Comparison of ENCODE assay signal across 14 mouse cellular contexts in the genomic region with DNA sequence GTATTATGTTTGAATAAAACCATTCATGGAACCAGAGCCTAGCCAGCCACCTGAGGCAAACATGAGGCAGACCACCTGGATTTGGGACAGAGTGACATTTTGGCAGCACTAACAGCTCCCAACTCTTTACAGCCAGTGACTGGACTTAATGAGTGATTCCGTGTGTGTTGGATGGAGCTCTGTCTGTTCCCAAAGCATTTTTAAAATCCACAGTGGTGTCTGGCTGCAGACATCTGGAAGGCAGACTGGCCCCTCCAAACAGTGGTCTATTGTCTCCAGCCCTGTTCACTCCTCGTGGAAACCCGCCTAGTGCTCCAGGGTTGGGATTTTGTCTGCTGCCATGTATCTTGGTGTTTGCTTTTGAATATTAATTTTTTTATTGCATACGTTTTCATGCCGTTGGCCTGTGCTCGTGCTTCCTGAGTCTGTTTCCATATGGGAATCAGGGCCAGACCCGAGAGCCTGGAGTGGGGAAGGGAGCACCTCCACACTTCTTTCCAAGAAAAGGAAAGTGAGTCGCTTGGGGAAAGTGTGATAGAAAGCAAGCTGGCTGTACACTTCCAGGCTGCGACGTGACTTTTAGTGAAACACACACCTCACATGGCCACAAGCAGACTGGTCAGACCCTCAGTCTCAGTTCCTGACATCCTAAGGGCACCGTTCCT. TPM values are rescaled to one million over a fixed set of nuclear protein-coding genes. Genes with fewer than 3 reads are reported as not detected.
DNase-seq lines count a peak whose midpoint lies in the region; ATAC-seq and TF ChIP-seq lines count a peak whose summit lies in the region.
"Had no signal": no experiment of that assay in that cellular context is flagged by ENCODE, and none has a peak within 500 bp of the region (broad histone marks: within the 10 kb centered on the region; RNA-seq: fewer than 3 reads in every experiment).

No protein-coding gene starts in this region.

- no peak overlapping the region for H3K4me2 ChIP-seq in liver, embryonic 11.5 days
- no peak overlapping the region for H3K4me2 ChIP-seq in embryonic facial prominence, embryonic 14.5 days (ENCODE audit: low read depth, low read length)
- H3K4me2 ChIP-seq in limb, embryonic 15.5 days: no peak overlapping the region
- H3K4me2 ChIP-seq: kidney, embryonic 15.5 days; midbrain, embryonic 15.5 days had no signal

- H3K4me1 ChIP-seq in liver, adult 2 months (ENCODE audit: control insufficient read depth, insufficient read depth, low read length): no peaks in the 10 kb centered on the region; the same call in 1 of the 2 replicates
- H3K4me1 ChIP-seq in liver, embryonic 11.5 days (replicated peaks; ENCODE audit: control insufficient read depth, insufficient read depth, low read length): no peaks in the 10 kb centered on the region; the same call in 1 of the 2 replicates
- peaks cover 16% of the 10 kb centered on the region for H3K4me1 ChIP-seq in embryonic facial prominence, embryonic 14.5 days (ENCODE audit: control insufficient read depth, insufficient read depth, low read length)
- H3K4me1 ChIP-seq in limb, embryonic 15.5 days: peaks cover 38% of the 10 kb centered on the region
- H3K4me1 ChIP-seq in cerebellum, adult 2 months (ENCODE audit: control insufficient read depth, insufficient read depth, low read length): no peaks in the 10 kb centered on the region
- H3K4me1 ChIP-seq: midbrain, embryonic 15.5 days had no signal

- WGBS in liver, adult 2 months: 88% methylated on average over 11 of the region's 11 CpGs
- 81% methylated on average over 11 of the region's 11 CpGs for WGBS in liver, embryonic 11.5 days
- WGBS in embryonic facial prominence, embryonic 14.5 days: 36% methylated on average over 11 of the region's 11 CpGs
- 33% methylated on average over 11 of the region's 11 CpGs for WGBS in limb, embryonic 15.5 days
- 52% methylated on average over 11 of the region's 11 CpGs for WGBS in cerebellum, adult 2 months

- TF ChIP-seq POLR2A in liver, adult 2 months (IDR thresholded peaks at IDR 0.05; ENCODE audit: extremely low read depth, insufficient read depth, low read length): no peak
- TF ChIP-seq POLR2A in cerebellum, adult 2 months (IDR thresholded peaks at IDR 0.05; ENCODE audit: borderline replicate concordance, insufficient read depth, low read length): no peak

- no peak for DNase-seq in frontal cortex, postnatal 25 days (ENCODE audit: low spot score in 2 of 2)
- peak; percentile 18 for DNase-seq in liver, adult 2 months (ENCODE audit: extremely low read depth, low read depth, low spot score)
- DNase-seq in liver, embryonic 11.5 days (ENCODE audit: low spot score): no peak
- DNase-seq in embryonic facial prominence, embryonic 14.5 days (ENCODE audit: low spot score): peak; percentile 87
- DNase-seq in thymus, postnatal 14 days: no peak
- no peak for DNase-seq in cerebellum, adult 2 months
- DNase-seq: adrenal gland, postnatal 36 days; cerebellum, adult 11-12 months; left cerebral cortex, postnatal 4 days; right cerebral cortex, postnatal 4 days had no signal

- ATAC-seq in frontal cortex, adult (ENCODE audit: low TSS enrichment): peak; percentile 31; the same call in 1 of the 2 replicates
- no peak for ATAC-seq in liver, embryonic 11.5 days (replicated peaks; ENCODE audit: low FRiP score)
- ATAC-seq in embryonic facial prominence, embryonic 14.5 days (ENCODE audit: low read depth): peak; percentile 83
- ATAC-seq in limb, embryonic 15.5 days (ENCODE audit: insufficient number of reproducible peaks, low FRiP score, low TSS enrichment, low read depth): peak; percentile 82

- H3K79me2 ChIP-seq in liver, adult 2 months (ENCODE audit: control insufficient read depth, insufficient read depth, low read length): no peaks in the 10 kb centered on the region

- no peaks in the 10 kb centered on the region for H3K27me3 ChIP-seq in liver, adult 2 months (ENCODE audit: control insufficient read depth, insufficient read depth, low read length)
- no peaks in the 10 kb centered on the region for H3K27me3 ChIP-seq in liver, embryonic 11.5 days (replicated peaks; ENCODE audit: control insufficient read depth, insufficient read depth, low read length)
- no peaks in the 10 kb centered on the region for H3K27me3 ChIP-seq in embryonic facial prominence, embryonic 14.5 days (replicated peaks; ENCODE audit: control insufficient read depth, insufficient read depth, low read length)
- H3K27me3 ChIP-seq in limb, embryonic 15.5 days: no peaks in the 10 kb centered on the region
- no peaks in the 10 kb centered on the region for H3K27me3 ChIP-seq in cerebellum, adult 2 months (ENCODE audit: control insufficient read depth, insufficient read depth, low read length)
- H3K27me3 ChIP-seq: kidney, embryonic 15.5 days; midbrain, embryonic 15.5 days had no signal

- peaks cover 71% of the 10 kb centered on the region for H3K36me3 ChIP-seq in liver, adult 2 months (ENCODE audit: control insufficient read depth, insufficient read depth, low read length)
- H3K36me3 ChIP-seq in liver, embryonic 11.5 days (ENCODE audit: control insufficient read depth, insufficient read depth, low read length): no peaks in the 10 kb centered on the region
- H3K36me3 ChIP-seq in embryonic facial prominence, embryonic 14.5 days (ENCODE audit: control insufficient read depth, insufficient read depth, low read length): no peaks in the 10 kb centered on the region
- no peaks in the 10 kb centered on the region for H3K36me3 ChIP-seq in limb, embryonic 15.5 days
- H3K36me3 ChIP-seq: kidney, embryonic 15.5 days; midbrain, embryonic 15.5 days had no signal

- no peak overlapping the region for H3K4me3 ChIP-seq in liver, adult 2 months (ENCODE audit: insufficient read depth, low read depth, low read length)
- no peak overlapping the region for H3K4me3 ChIP-seq in liver, embryonic 11.5 days (ENCODE audit: low read depth, low read length)
- H3K4me3 ChIP-seq in embryonic facial prominence, embryonic 14.5 days (ENCODE audit: low read depth, low read length): no peak overlapping the region
- no peak overlapping the region for H3K4me3 ChIP-seq in limb, embryonic 15.5 days
- no peak overlapping the region for H3K4me3 ChIP-seq in cerebellum, adult 2 months (replicated peaks; ENCODE audit: insufficient read depth, low read depth, low read length)
- H3K4me3 ChIP-seq: kidney, embryonic 15.5 days; midbrain, embryonic 15.5 days had no signal

- no peak for TF ChIP-seq CTCF in liver, adult 2 months (IDR thresholded peaks at IDR 0.05; ENCODE audit: low read depth, low read length)
- TF ChIP-seq CTCF in cerebellum, adult 2 months (IDR thresholded peaks at IDR 0.05; ENCODE audit: borderline replicate concordance, insufficient read depth, low read depth, low read length): no peak

- no peaks in the 10 kb centered on the region for H3K9me3 ChIP-seq in liver, embryonic 11.5 days (ENCODE audit: control insufficient read depth, low read length)
- no peaks in the 10 kb centered on the region for H3K9me3 ChIP-seq in embryonic facial prominence, embryonic 14.5 days (ENCODE audit: control insufficient read depth, low read length)
- H3K9me3 ChIP-seq in limb, embryonic 15.5 days: no peaks in the 10 kb centered on the region
- H3K9me3 ChIP-seq: kidney, embryonic 15.5 days; midbrain, embryonic 15.5 days had no signal

- no peak overlapping the region for H3K9ac ChIP-seq in liver, adult 2 months (ENCODE audit: low read depth, low read length)
- no peak overlapping the region for H3K9ac ChIP-seq in liver, embryonic 11.5 days (ENCODE audit: low read depth, low read length)
- no peak overlapping the region for H3K9ac ChIP-seq in embryonic facial prominence, embryonic 14.5 days (ENCODE audit: low read depth, low read length)
- H3K9ac ChIP-seq in limb, embryonic 15.5 days: no peak overlapping the region
- H3K9ac ChIP-seq: kidney, embryonic 15.5 days; midbrain, embryonic 15.5 days had no signal

- H3K27ac ChIP-seq in liver, adult 2 months (replicated peaks; ENCODE audit: insufficient read depth, low read depth, low read length): no peak overlapping the region
- H3K27ac ChIP-seq in liver, embryonic 11.5 days (ENCODE audit: low read depth, low read length): no peak overlapping the region
- peak overlapping the region; percentile 82 for H3K27ac ChIP-seq in embryonic facial prominence, embryonic 14.5 days (replicated peaks; ENCODE audit: low read depth, low read length)
- H3K27ac ChIP-seq in limb, embryonic 15.5 days: peak overlapping the region; percentile 87
- H3K27ac ChIP-seq in cerebellum, adult 2 months (ENCODE audit: insufficient read depth, low read length): no peak overlapping the region
- H3K27ac ChIP-seq: kidney, embryonic 15.5 days; midbrain, embryonic 15.5 days had no signal

RNA-seq across cellular contexts. Expression of gene Fbp2, which starts 7.6 kb away (rescaled TPM):
- total RNA-seq in liver, adult 2 months (2014; rRNA removed): 0.09 TPM in 1 of 2 replicates, not detected in the other
- 0.09 and 0.10 TPM in 2 replicates for polyA plus RNA-seq in liver, adult 2 months (2012; rRNA removed)
- not detected in 2 replicates for polyA plus RNA-seq in liver, embryonic 11.5 days (2014; fragmentation: Nextera tagmentation; extraction: Ambion mirVana)
- 3.1 and 5.4 TPM in 2 replicates for polyA plus RNA-seq in embryonic facial prominence, embryonic 14.5 days (2014; fragmentation: Nextera tagmentation; extraction: Ambion mirVana)
- polyA plus RNA-seq in limb, embryonic 15.5 days (2015; fragmentation: Nextera tagmentation; extraction: Ambion mirVana): 2.7 and 5.1 TPM in 2 replicates
- not detected in 2 replicates for polyA plus RNA-seq in cerebellum, adult 2 months (2012; rRNA removed)

RNA-seq across cellular contexts. Expression of gene Fbp1, which starts 22.3 kb away (rescaled TPM):
- 1,448 and 1,888 TPM in 2 replicates for total RNA-seq in liver, adult 2 months (2014; rRNA removed)
- polyA plus RNA-seq in liver, adult 2 months (2012; rRNA removed): 1,550 and 1,804 TPM in 2 replicates
- polyA plus RNA-seq in liver, embryonic 11.5 days (2014; fragmentation: Nextera tagmentation; extraction: Ambion mirVana): not detected in 2 replicates
- 1.2 and 2.0 TPM in 2 replicates for polyA plus RNA-seq in embryonic facial prominence, embryonic 14.5 days (2014; fragmentation: Nextera tagmentation; extraction: Ambion mirVana)
- 1.4 and 1.5 TPM in 2 replicates for polyA plus RNA-seq in limb, embryonic 15.5 days (2015; fragmentation: Nextera tagmentation; extraction: Ambion mirVana)
- 0.21 TPM in 1 of 2 replicates, not detected in the other for polyA plus RNA-seq in cerebellum, adult 2 months (2012; rRNA removed)

Comparison
In these comparisons a context has a peak if more than half of its experiments do, and no peak if none do; other contexts are left out.
1. DNase-seq: peak in liver, adult 2 months (single experiment) and embryonic facial prominence, embryonic 14.5 days (single experiment); none in frontal cortex, postnatal 25 days (0 of 2), liver, embryonic 11.5 days (single experiment), thymus, postnatal 14 days (single experiment) and cerebellum, adult 2 months (0 of 2).
2. RNA of gene Fbp1, which starts 22.3 kb away (polyA plus RNA-seq): 1,550 to 1,804 TPM in liver, adult 2 months; 1.4 to 1.5 TPM in limb, embryonic 15.5 days, 1.2 to 2.0 TPM in embryonic facial prominence, embryonic 14.5 days, 0.21 TPM in cerebellum, adult 2 months and not detected in liver, embryonic 11.5 days; every median in the first group is over 100 times any median in the second.
3. H3K27ac ChIP-seq: peak in embryonic facial prominence, embryonic 14.5 days (single experiment) and limb, embryonic 15.5 days (single experiment); none in liver, adult 2 months (single experiment), liver, embryonic 11.5 days (single experiment) and cerebellum, adult 2 months (single experiment).